Mouse (Mus musculus) kidney, postnatal 0 days (tissue): ENCODE results near the gene Col9a2. TPM values are rescaled to one million over a fixed set of nuclear protein-coding genes. Genes with fewer than 3 reads are reported as not detected.
A peak's percentile ranks its signal among the peaks of the same experiment; 100 is the strongest.

Experiments used
- ATAC-seq: fragments of 200-750 bp; cut with Nextera tagmentation; replicated peaks from 2 replicates; pipeline ENCODE4 v1.8.0; 2017; ENCODE audit warnings: low read depth, moderate number of reproducible peaks, moderate TSS enrichment, moderate library complexity; ENCODE audit not compliant: low FRiP score
- DNase-seq: peaks from one replicate; pipeline ENCODE4 v3.0.0-alpha.2; 2016; ENCODE audit warnings: low spot score
- H3K27ac ChIP-seq: fragments of 300-500 bp; sonication (generic); 2 replicates; pipeline ENCODE4 v1.5.1; 2014; ENCODE audit warnings: mild to moderate bottlenecking
- H3K27me3 ChIP-seq: fragments of 300-500 bp; sonication (generic); 2 replicates; pipeline ENCODE4 v1.6.1; 2014; ENCODE audit warnings: low read length, mixed read lengths; ENCODE audit not compliant: insufficient read depth
- H3K36me3 ChIP-seq: fragments of 300-500 bp; sonication (generic); 2 replicates; pipeline ENCODE4 v1.6.1; 2014; ENCODE audit warnings: low read length, mixed read lengths; ENCODE audit not compliant: insufficient read depth
- H3K4me1 ChIP-seq: fragments of 300-500 bp; sonication (generic); replicated peaks from 2 replicates; pipeline ENCODE4 v1.6.1; 2014; ENCODE audit warnings: antibody characterized with exemption, low read length, mixed read lengths; ENCODE audit not compliant: insufficient read depth
- H3K4me2 ChIP-seq: fragments of 300-500 bp; sonication (generic); 2 replicates; pipeline ENCODE4 v1.6.1; 2014; ENCODE audit warnings: mild to moderate bottlenecking, low read length, moderate library complexity, mixed read lengths
- H3K4me3 ChIP-seq: fragments of 300-500 bp; sonication (generic); replicated peaks from 2 replicates; pipeline ENCODE4 v1.5.1; 2014; ENCODE audit warnings: low read depth, low read length
- H3K9ac ChIP-seq: fragments of 300-500 bp; sonication (generic); 2 replicates; pipeline ENCODE4 v1.6.1; 2014; ENCODE audit warnings: low read depth, low read length
- H3K9me3 ChIP-seq: fragments of 300-500 bp; sonication (generic); replicated peaks from 2 replicates; pipeline ENCODE4 v1.6.1; 2016; ENCODE audit warnings: low read length, inconsistent platforms, mixed read lengths
- CTCF ChIP-seq: IDR thresholded peaks from 2 replicates; pipeline ENCODE4 v1.5.1; 2016; ENCODE audit warnings: antibody characterized with exemption, low read depth, mild to moderate bottlenecking, moderate library complexity
- WGBS: fragments of 180-500 bp; shearing (Covaris S2); extraction: QIAGEN DNeasy Blood & Tissue Kit; methylation state at CpG from one replicate; pipeline ENCODE4 v1.1.7; 2014; 5-methylcytosine and 5-hydroxymethylcytosine counted together
- polyA plus RNA-seq: library from polyadenylated mRNA; unstranded; fragments of >200 nt; fragmentation: Nextera tagmentation; extraction: Ambion mirVana; gene quantifications from 2 replicates; pipeline ENCODE4 v1.2.1, GENCODE M21; 2015

Gene Col9a2
- polyA plus RNA-seq: 2.8 and 3.0 TPM in 2 replicates

DNA sequence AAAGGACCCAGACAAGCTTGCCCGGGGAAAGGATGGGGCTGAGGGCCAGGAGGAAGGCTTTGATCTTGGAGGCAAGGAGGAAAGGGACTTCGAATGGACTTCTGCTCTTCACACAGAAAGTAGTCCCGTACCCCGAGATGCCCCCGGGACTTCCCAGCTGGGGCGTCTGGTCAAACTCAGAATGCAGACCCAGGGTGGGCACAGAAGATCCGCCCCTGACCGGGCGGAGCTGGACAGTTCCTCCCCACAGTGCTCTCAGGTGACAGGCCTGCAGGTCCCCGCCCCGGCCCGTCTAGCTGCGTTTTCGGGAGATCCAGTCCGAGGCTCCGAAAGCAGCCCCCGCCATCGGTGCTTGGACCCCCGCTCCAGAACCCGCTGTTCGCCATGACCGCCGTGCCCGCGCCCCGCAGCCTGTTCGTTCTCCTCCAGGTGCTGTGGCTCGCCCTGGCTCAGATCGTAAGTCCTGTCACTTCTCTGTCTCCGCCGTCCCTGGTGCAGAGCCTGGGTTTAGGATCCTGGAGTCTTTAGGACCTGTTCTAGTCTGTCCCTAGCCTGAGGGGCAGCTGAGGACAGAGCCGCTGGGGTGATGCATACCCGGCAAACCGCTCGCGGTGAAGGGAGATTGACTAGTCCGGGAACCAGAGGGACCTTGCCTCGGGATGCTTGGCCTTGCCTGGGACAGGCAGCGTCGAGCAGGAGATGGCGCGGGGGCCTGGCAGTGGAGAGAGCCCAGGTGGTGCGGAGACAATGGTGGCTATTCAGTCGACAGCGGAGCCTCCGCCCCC is at the start of gene Col9a2:
Gene Col9a2, plus strand, starts transcription at position 55 of the 785 bp plus-strand sequence.
- Histone ChIP-seq H3K36me3 (no peaks in the 10 kb centered on the region), H3K9me3 (no peaks in the 10 kb centered on the region), H3K4me2 (peak within 1 kb of the TSS; percentile 67), H3K4me1 (no peaks in the 10 kb centered on the region), H3K9ac (peak within 1 kb of the TSS; percentile 31), H3K27ac (no peak within 1 kb of the TSS), H3K27me3 (peaks cover 5% of the 10 kb centered on the region; the same call in 1 of the 2 replicates), H3K4me3 (peak within 1 kb of the TSS; percentile 30)
- no peak for TF ChIP-seq CTCF
- ATAC-seq (peak; percentile 58; the same call in 1 of the 2 replicates), DNase-seq (no peak)
- WGBS: 1% methylated on average over 46 of the region's 46 CpGs

DNA sequence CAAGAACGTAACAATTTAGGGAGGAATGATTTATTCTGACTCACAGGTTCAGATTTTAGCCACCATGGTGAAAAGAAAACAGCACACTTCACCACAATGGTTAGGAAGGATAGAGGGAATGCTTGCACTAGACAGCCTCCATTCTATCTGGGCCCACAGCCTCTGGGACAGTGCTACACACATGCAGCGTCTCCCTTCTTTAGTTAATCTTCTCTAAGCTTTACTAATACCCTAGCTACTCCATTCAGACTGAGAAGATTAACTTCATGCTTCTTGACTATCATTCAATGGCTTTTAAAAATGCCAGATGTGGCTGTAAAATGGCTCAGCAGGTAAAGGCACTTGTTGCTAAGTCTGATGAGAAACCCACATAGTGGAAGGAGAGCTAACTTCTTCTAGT is 46.9 kb upstream of the Col9a2 start:
- TF ChIP-seq CTCF: no peak
- Histone ChIP-seq H3K27ac (no peak overlapping the region), H3K9ac (no peak overlapping the region), H3K4me3 (no peak overlapping the region), H3K9me3 (no peaks in the 10 kb centered on the region), H3K4me2 (no peak overlapping the region), H3K36me3 (no peaks in the 10 kb centered on the region), H3K27me3 (no peaks in the 10 kb centered on the region), H3K4me1 (no peaks in the 10 kb centered on the region)
- ATAC-seq (no peak), DNase-seq (no peak)
- WGBS: 72% methylated on average over 2 of the region's 2 CpGs

DNA sequence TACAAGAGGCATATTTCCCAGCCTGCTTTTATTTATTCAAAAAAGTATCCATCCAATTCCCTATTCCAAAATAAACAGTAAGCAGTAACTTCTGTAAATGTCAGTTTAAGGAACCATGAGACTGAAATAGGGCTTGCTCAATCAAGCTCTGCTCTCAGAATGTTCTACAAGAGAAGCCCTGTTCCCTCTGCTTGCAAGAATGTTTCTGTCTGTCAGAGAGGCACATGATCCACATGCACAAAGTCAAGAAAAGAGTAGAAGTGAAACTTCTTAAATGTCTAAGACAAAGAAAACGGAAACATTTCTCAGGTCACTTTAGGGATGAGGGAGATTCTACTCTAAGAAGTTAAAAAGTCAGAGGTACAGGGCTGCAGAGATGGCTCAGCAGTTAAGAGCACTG is 46.2 kb upstream of the Col9a2 start:
- Histone ChIP-seq H3K9me3 (no peaks in the 10 kb centered on the region), H3K4me2 (no peak overlapping the region), H3K27me3 (no peaks in the 10 kb centered on the region), H3K4me1 (no peaks in the 10 kb centered on the region), H3K36me3 (no peaks in the 10 kb centered on the region), H3K9ac (no peak overlapping the region), H3K27ac (no peak overlapping the region), H3K4me3 (no peak overlapping the region)
- 66% methylated on average over 1 of the region's 1 CpGs for whole genome bisulfite sequencing
- DNase-seq (no peak), ATAC-seq (no peak)
- TF ChIP-seq CTCF: no peak

DNA sequence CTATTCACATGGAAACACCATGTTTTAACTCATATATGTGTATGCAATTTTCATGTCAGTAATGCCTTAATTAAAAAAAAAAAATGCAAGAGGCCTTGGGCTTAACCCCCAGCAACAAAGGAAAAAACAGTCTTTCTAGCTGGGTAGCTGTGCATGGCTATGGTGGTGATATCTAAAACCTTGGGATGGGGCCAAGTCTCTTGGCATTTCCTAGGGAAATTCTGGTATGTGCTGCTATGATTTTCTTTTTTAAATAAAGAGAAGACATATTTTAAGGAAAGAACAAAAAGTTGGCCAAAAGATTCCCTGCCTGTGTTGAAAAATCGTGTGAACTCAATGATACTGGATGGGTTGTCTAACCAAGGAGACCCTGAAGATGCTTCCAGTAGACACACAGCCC is 43.3 kb upstream of the Col9a2 start:
- DNase-seq (no peak), ATAC-seq (no peak)
- no peaks in the 10 kb centered on the region for H3K4me1 ChIP-seq
- no peaks in the 10 kb centered on the region for H3K36me3 ChIP-seq
- H3K9ac ChIP-seq: no peak overlapping the region
- no peak overlapping the region for H3K4me2 ChIP-seq
- H3K27me3 ChIP-seq: no peaks in the 10 kb centered on the region
- H3K9me3 ChIP-seq: no peaks in the 10 kb centered on the region
- no peak for TF ChIP-seq CTCF
- H3K4me3 ChIP-seq: no peak overlapping the region
- WGBS: 72% methylated on average over 1 of the region's 1 CpGs
- no peak overlapping the region for H3K27ac ChIP-seq

DNA sequence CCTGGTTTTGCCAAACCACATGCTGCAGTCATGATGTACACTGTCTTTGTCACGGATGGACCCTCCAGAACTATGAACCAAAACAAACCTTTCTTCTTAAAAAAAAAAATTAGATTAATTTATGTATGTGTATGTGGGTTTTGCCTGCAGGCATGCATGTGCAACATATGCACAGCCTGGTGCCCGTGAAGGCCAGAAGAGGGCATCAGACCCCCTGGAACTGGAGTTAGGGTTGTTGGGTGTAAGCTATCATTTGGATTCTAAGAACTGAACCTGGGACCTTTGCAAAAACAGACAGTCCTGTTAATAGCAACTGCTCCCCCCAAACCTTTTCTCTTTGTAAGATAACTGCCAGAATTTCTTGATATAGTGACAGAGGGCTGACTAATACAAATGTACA is 38.1 kb upstream of the Col9a2 start:
- peaks cover 18% of the 10 kb centered on the region; the same call in 1 of the 2 replicates for H3K4me1 ChIP-seq
- H3K36me3 ChIP-seq: no peaks in the 10 kb centered on the region
- H3K4me3 ChIP-seq: no peak overlapping the region
- no peak overlapping the region for H3K27ac ChIP-seq
- DNase-seq (no peak), ATAC-seq (no peak)
- no peak overlapping the region for H3K9ac ChIP-seq
- no peaks in the 10 kb centered on the region for H3K9me3 ChIP-seq
- TF ChIP-seq CTCF: peak; percentile 25; the same call in 1 of the 2 replicates
- 80% methylated on average over 2 of the region's 2 CpGs for WGBS
- H3K4me2 ChIP-seq: no peak overlapping the region
- H3K27me3 ChIP-seq: no peaks in the 10 kb centered on the region

DNA sequence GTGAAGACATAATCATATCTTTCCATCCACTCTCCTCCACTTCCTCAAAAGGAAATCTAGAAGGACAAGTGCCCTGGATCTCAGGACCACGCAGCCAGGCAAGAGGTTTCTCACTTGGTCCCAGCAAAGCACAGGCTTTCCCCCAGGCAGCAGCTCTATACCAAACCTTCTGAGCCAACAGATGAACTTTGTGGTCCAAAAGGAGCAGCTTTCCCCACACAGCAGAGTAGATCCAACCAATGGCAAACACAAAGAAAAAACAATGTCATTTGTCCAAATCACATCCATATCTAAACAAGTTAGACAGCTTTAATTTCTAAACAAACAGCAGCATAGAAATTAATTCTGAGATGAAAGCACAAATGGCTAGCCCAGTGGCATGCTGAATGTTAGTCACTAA is 37.5 kb upstream of the Col9a2 start:
- no peak for ATAC-seq
- 70% methylated on average over 1 of the region's 1 CpGs for WGBS

More for the DNA sequence above, 37.5 kb upstream of the Col9a2 start:
- Histone ChIP-seq H3K27ac (no peak overlapping the region), H3K9ac (no peak overlapping the region), H3K4me3 (no peak overlapping the region), H3K4me1 (peaks cover 18% of the 10 kb centered on the region; the same call in 1 of the 2 replicates), H3K9me3 (no peaks in the 10 kb centered on the region), H3K4me2 (no peak overlapping the region), H3K27me3 (no peaks in the 10 kb centered on the region), H3K36me3 (no peaks in the 10 kb centered on the region)
- TF ChIP-seq CTCF: no peak
- DNase-seq: no peak
